In genomic region chr11:77493512-77494343, GRCm38 (mm10) we compare ENCODE assay signal across 8 mouse cellular contexts. TPM values are rescaled to one million over a fixed set of nuclear protein-coding genes. Genes with fewer than 3 reads are reported as not detected.
DNase-seq lines count a peak whose midpoint lies in the region; ATAC-seq lines count a peak whose summit lies in the region.

TSS of gene Git1 (plus strand) at chr11:77493562.

- H3K27ac ChIP-seq in brown adipose tissue, adult 24 weeks (replicated peaks; ENCODE audit: low read depth, low read length), result peak within 1 kb of the TSS; percentile 95
- H3K27ac ChIP-seq in hindbrain, embryonic 11.5 days (ENCODE audit: low read depth, low read length), result peak within 1 kb of the TSS; percentile 88

- H3K4me2 ChIP-seq in hindbrain, embryonic 11.5 days (replicated peaks; ENCODE audit: low read depth, low read length), result peak within 1 kb of the TSS; percentile 84

- ATAC-seq in frontal cortex, adult (ENCODE audit: low TSS enrichment), result peak; percentile 21
- no peak for ATAC-seq in hindbrain, embryonic 11.5 days (ENCODE audit: low FRiP score)
- ATAC-seq in megakaryocyte-erythroid progenitor cell, adult 5-6 weeks (replicated peaks; ENCODE audit: low FRiP score, low TSS enrichment, poor library complexity, severe bottlenecking), result no peak

- peak; percentile 97 for DNase-seq in heart, adult 11 months
- DNase-seq in heart, adult 9 months (ENCODE audit: low spot score in 2 of 2), result no peak
- peak; percentile 54 for DNase-seq in hindbrain, embryonic 11.5 days (ENCODE audit: low spot score)
- DNase-seq in left cerebral cortex, postnatal 14 days (ENCODE audit: low spot score in 2 of 2), result peak in 1 of 2 experiments; percentile 56
- peak; percentile 44 for DNase-seq in splenic B cell, adult 2 months (ENCODE audit: low read depth, low spot score)

- peaks cover 39% of the 10 kb centered on the region for H3K4me1 ChIP-seq in brown adipose tissue, adult 24 weeks (ENCODE audit: control insufficient read depth, insufficient read depth, insufficient read length, low read length)
- H3K4me1 ChIP-seq in hindbrain, embryonic 11.5 days (replicated peaks; ENCODE audit: control insufficient read depth, insufficient read depth, low read length), result peaks cover 21% of the 10 kb centered on the region

- no peaks in the 10 kb centered on the region for H3K27me3 ChIP-seq in hindbrain, embryonic 11.5 days (ENCODE audit: control insufficient read depth, insufficient read depth, low read length)
- H3K27me3 ChIP-seq in splenic B cell, adult 2 months (ENCODE audit: control insufficient read depth, insufficient read depth, low read length, poor library complexity, severe bottlenecking), result peaks cover 3% of the 10 kb centered on the region; the same call in 1 of the 2 replicates

- H3K9me3 ChIP-seq in hindbrain, embryonic 11.5 days (ENCODE audit: control insufficient read depth, low read length), result no peaks in the 10 kb centered on the region

- intact Hi-C loops in left cerebral cortex, postnatal 14 days (cut with DNase I), result loop anchor here (5.0 kb wide), 1 partner anchor 134 kb away; no protein-coding TSS in a partner anchor

- H3K9ac ChIP-seq in hindbrain, embryonic 11.5 days (ENCODE audit: low read depth, low read length), result peak within 1 kb of the TSS; percentile 93

- H3K36me3 ChIP-seq in hindbrain, embryonic 11.5 days (ENCODE audit: control insufficient read depth, insufficient read depth, low read length), result no peaks in the 10 kb centered on the region
- no peaks in the 10 kb centered on the region for H3K36me3 ChIP-seq in splenic B cell, adult 2 months (ENCODE audit: control insufficient read depth, insufficient read depth, low read length, poor library complexity, severe bottlenecking)

- H3K4me3 ChIP-seq in brown adipose tissue, adult 24 weeks (ENCODE audit: insufficient read depth, low read depth, low read length), result peak within 1 kb of the TSS; percentile 97
- peak within 1 kb of the TSS; percentile 74 for H3K4me3 ChIP-seq in hindbrain, embryonic 11.5 days (ENCODE audit: low read depth, low read length)

- 2% methylated on average over 30 of the region's 74 CpGs for WGBS in hindbrain, embryonic 11.5 days

RNA-seq across cellular contexts. Expression of gene Git1, which starts in this region (rescaled TPM):
- polyA plus RNA-seq in brown adipose tissue, adult 24 weeks (2012; ENCODE audit: insufficient read depth, insufficient read length, missing spikeins), result 13.6 and 15.6 TPM in 2 replicates
- 12.6 and 18.6 TPM in 2 replicates for polyA plus RNA-seq in hindbrain, embryonic 11.5 days (2014; fragmentation: Nextera tagmentation; extraction: Ambion mirVana)
- total RNA-seq in left cerebral cortex, postnatal 14 days (2021), result 100 to 1,000 TPM; 150 to 153 TPM
- total RNA-seq in megakaryocyte-erythroid progenitor cell, adult 5-6 weeks (2014; fragmentation: Nextera tagmentation), result 28.7 and 37.5 TPM in 2 replicates
- total RNA-seq in megakaryocyte-erythroid progenitor cell, adult 5-6 weeks (2017), result 10.9 and 13.6 TPM in 2 replicates

Comparison
In these comparisons a context has a peak if more than half of its experiments do, and no peak if none do; other contexts are left out.
1. DNase-seq: peak in heart, adult 11 months (single experiment), hindbrain, embryonic 11.5 days (single experiment) and splenic B cell, adult 2 months (single experiment); none in heart, adult 9 months (0 of 2).